Mouse (Mus musculus): Measurements from ENCODE around the gene Cd4. TPM values are rescaled to one million over a fixed set of nuclear protein-coding genes. Genes with fewer than 3 reads are reported as not detected.
"Not testable (repeated sequence)": the region's sequence is repeated elsewhere in the genome, so short reads cannot be mapped to it uniquely, and the experiment has no call there.

Cd4 gene
- polyA plus RNA-seq, 1 experiment from 2014 or later = 0.19 TPM

GRCm38 (mm10) chr6:124900801-124901480, 12.9 kb upstream of the Cd4 start:
- ATAC-seq (ENCODE audit: low FRiP score) (no peak), DNase-seq (ENCODE audit: low spot score) (no peak)
- Histone ChIP-seq H3K4me1 (replicated peaks; ENCODE audit: control insufficient read depth, insufficient read depth, low read length) (peaks cover 2% of the 10 kb centered on the region; the same call in 1 of the 2 replicates), H3K4me2 (replicated peaks; ENCODE audit: low read depth, low read length) (no peak overlapping the region), H3K9ac (ENCODE audit: low read depth, low read length) (no peak overlapping the region), H3K4me3 (ENCODE audit: low read depth, low read length) (no peak overlapping the region), H3K36me3 (ENCODE audit: control insufficient read depth, insufficient read depth, low read length) (no peaks in the 10 kb centered on the region), H3K27ac (ENCODE audit: low read depth, low read length) (no peak overlapping the region), H3K27me3 (ENCODE audit: control insufficient read depth, insufficient read depth, low read length) (no peaks in the 10 kb centered on the region), H3K9me3 (ENCODE audit: control insufficient read depth, low read length) (no peaks in the 10 kb centered on the region)
- WGBS = 56% methylated on average over 10 of the region's 10 CpGs

GRCm38 (mm10) chr6:124900056-124900800, 12.2 kb upstream of the Cd4 start:
- H3K27me3 ChIP-seq (ENCODE audit: control insufficient read depth, insufficient read depth, low read length) = no peaks in the 10 kb centered on the region
- 62% methylated on average over 8 of the region's 8 CpGs for WGBS
- H3K9me3 ChIP-seq (ENCODE audit: control insufficient read depth, low read length) = no peaks in the 10 kb centered on the region
- peaks cover under 1% of the 10 kb centered on the region; the same call in 1 of the 2 replicates for H3K4me1 ChIP-seq (replicated peaks; ENCODE audit: control insufficient read depth, insufficient read depth, low read length)
- H3K27ac ChIP-seq (ENCODE audit: low read depth, low read length) = no peak overlapping the region
- H3K4me2 ChIP-seq (replicated peaks; ENCODE audit: low read depth, low read length) = no peak overlapping the region
- no peaks in the 10 kb centered on the region for H3K36me3 ChIP-seq (ENCODE audit: control insufficient read depth, insufficient read depth, low read length)
- no peak for DNase-seq (ENCODE audit: low spot score)
- ATAC-seq (ENCODE audit: low FRiP score) = no peak
- H3K4me3 ChIP-seq (ENCODE audit: low read depth, low read length) = no peak overlapping the region
- H3K9ac ChIP-seq (ENCODE audit: low read depth, low read length) = no peak overlapping the region

- DNase-seq (ENCODE audit: low spot score) (no peak), ATAC-seq (ENCODE audit: low FRiP score) (no peak)
- Histone ChIP-seq H3K4me1 (replicated peaks; ENCODE audit: control insufficient read depth, insufficient read depth, low read length) (no peaks in the 10 kb centered on the region), H3K36me3 (ENCODE audit: control insufficient read depth, insufficient read depth, low read length) (no peaks in the 10 kb centered on the region), H3K4me2 (replicated peaks; ENCODE audit: low read depth, low read length) (no peak overlapping the region), H3K9me3 (ENCODE audit: control insufficient read depth, low read length) (no peaks in the 10 kb centered on the region), H3K27ac (ENCODE audit: low read depth, low read length) (no peak overlapping the region), H3K9ac (ENCODE audit: low read depth, low read length) (no peak overlapping the region), H3K4me3 (ENCODE audit: low read depth, low read length) (no peak overlapping the region), H3K27me3 (ENCODE audit: control insufficient read depth, insufficient read depth, low read length) (no peaks in the 10 kb centered on the region)
- WGBS = 56% methylated on average over 3 of the region's 3 CpGs
These were observed 10.3 kb upstream of the Cd4 start for GRCm38 (mm10) chr6:124898359-124898758.

- H3K27me3 ChIP-seq (ENCODE audit: control insufficient read depth, insufficient read depth, low read length); H3K9ac ChIP-seq (ENCODE audit: low read depth, low read length): not testable (repeated sequence)
These were observed 6.1 kb upstream of the Cd4 start for GRCm38 (mm10) chr6:124894113-124894512.

DNA sequence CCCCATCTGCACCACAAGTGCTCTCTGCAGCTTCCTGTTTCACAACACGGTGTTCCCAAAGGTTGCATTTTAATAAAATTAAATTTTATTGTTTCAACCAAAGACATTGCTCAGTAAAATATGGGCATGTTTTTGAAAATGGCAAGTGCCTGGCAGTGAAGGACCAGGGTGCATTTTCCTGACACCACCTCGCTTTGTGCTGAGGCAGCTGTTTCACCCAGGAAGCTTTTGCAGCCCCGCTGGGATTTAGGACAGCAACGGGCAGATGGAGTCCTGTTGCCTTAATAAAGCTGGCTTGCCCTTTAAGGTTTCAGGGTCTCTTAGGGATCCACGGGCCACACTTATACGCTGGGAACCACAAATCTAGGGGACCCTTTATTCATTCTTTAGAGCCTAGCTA, 3.0 kb upstream of the Cd4 start:
- Histone ChIP-seq H3K27ac (ENCODE audit: low read depth, low read length) (no peak overlapping the region), H3K27me3 (ENCODE audit: control insufficient read depth, insufficient read depth, low read length) (no peaks in the 10 kb centered on the region), H3K4me2 (replicated peaks; ENCODE audit: low read depth, low read length) (no peak overlapping the region), H3K4me1 (replicated peaks; ENCODE audit: control insufficient read depth, insufficient read depth, low read length) (no peaks in the 10 kb centered on the region), H3K4me3 (ENCODE audit: low read depth, low read length) (no peak overlapping the region), H3K9me3 (ENCODE audit: control insufficient read depth, low read length) (no peaks in the 10 kb centered on the region), H3K36me3 (ENCODE audit: control insufficient read depth, insufficient read depth, low read length) (no peaks in the 10 kb centered on the region), H3K9ac (ENCODE audit: low read depth, low read length) (no peak overlapping the region)
- WGBS = 72% methylated on average over 6 of the region's 6 CpGs
- ATAC-seq (ENCODE audit: low FRiP score) (no peak), DNase-seq (ENCODE audit: low spot score) (no peak)

More at GRCm38 (mm10) chr6:124894113-124894512, 6.1 kb upstream of the Cd4 start:
- DNase-seq (ENCODE audit: low spot score); ATAC-seq (ENCODE audit: low FRiP score); H3K27ac ChIP-seq (ENCODE audit: low read depth, low read length); H3K4me3 ChIP-seq (ENCODE audit: low read depth, low read length); H3K4me1 ChIP-seq (replicated peaks; ENCODE audit: control insufficient read depth, insufficient read depth, low read length); H3K4me2 ChIP-seq (replicated peaks; ENCODE audit: low read depth, low read length); H3K9me3 ChIP-seq (ENCODE audit: control insufficient read depth, low read length); H3K36me3 ChIP-seq (ENCODE audit: control insufficient read depth, insufficient read depth, low read length): not testable (repeated sequence)
- WGBS = 88% methylated on average over 2 of the region's 2 CpGs

DNA sequence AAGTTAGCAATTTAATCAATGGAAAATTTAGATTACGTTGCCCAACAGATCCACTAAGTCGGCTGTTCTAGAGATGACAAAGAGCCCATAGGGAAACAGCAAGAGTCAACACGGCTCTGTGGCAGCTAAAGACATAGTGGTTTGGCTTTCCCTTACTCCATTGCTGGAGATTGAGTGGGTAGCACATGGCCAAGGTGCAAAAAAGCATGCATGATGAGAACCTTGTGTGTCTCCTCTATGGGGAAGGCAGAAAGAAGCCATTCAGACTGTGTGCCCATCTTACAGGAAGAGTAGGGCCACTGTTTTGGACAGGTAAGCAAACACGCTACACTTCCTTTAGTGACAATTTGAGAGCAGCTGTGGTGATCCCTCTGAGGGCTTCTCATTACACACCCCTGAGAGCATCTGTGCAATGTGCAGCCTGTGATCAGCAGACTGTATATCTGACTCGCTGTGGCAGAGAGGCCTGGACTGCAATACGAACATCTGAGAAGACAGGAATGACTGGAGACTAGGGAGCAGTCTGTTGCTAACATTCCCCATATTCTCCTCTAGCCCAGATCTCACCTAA, 619 bp upstream of the Cd4 start:
- Histone ChIP-seq H3K27ac (ENCODE audit: low read depth, low read length) (no peak overlapping the region), H3K36me3 (ENCODE audit: control insufficient read depth, insufficient read depth, low read length) (no peaks in the 10 kb centered on the region), H3K9ac (ENCODE audit: low read depth, low read length) (no peak overlapping the region), H3K4me3 (ENCODE audit: low read depth, low read length) (no peak overlapping the region), H3K4me2 (replicated peaks; ENCODE audit: low read depth, low read length) (no peak overlapping the region), H3K4me1 (replicated peaks; ENCODE audit: control insufficient read depth, insufficient read depth, low read length) (no peaks in the 10 kb centered on the region), H3K27me3 (ENCODE audit: control insufficient read depth, insufficient read depth, low read length) (no peaks in the 10 kb centered on the region), H3K9me3 (ENCODE audit: control insufficient read depth, low read length) (no peaks in the 10 kb centered on the region)
- 91% methylated on average over 6 of the region's 6 CpGs for WGBS
- ATAC-seq (ENCODE audit: low FRiP score) (no peak), DNase-seq (ENCODE audit: low spot score) (no peak)

DNA sequence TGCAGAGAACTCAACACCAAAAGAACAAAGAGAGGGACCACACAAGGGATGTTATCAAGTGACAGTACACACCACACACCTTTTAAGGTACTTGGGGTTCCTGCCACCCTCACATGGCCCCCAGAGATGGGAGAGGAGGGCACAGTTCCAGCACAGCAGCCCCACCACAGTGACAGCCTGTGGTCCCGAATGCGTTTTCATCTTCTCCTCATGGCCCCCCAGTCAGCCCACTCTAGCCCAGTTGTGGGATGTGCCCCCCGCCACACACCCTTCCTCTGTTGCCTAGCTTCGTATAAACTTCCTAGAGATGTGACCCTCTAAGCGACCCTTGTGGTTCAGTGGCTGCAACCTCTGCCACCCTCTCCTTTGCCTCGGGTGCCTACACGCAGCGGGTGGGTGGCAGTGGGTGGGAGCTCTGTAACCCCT, 2.1 kb downstream of the Cd4 start:
- DNase-seq (ENCODE audit: low spot score) (no peak), ATAC-seq (ENCODE audit: low FRiP score) (no peak)
- Histone ChIP-seq H3K36me3 (ENCODE audit: control insufficient read depth, insufficient read depth, low read length) (no peaks in the 10 kb centered on the region), H3K4me2 (replicated peaks; ENCODE audit: low read depth, low read length) (no peak overlapping the region), H3K4me1 (replicated peaks; ENCODE audit: control insufficient read depth, insufficient read depth, low read length) (no peaks in the 10 kb centered on the region), H3K9me3 (ENCODE audit: control insufficient read depth, low read length) (no peaks in the 10 kb centered on the region), H3K4me3 (ENCODE audit: low read depth, low read length) (no peak overlapping the region), H3K9ac (ENCODE audit: low read depth, low read length) (no peak overlapping the region), H3K27me3 (ENCODE audit: control insufficient read depth, insufficient read depth, low read length) (no peaks in the 10 kb centered on the region), H3K27ac (ENCODE audit: low read depth, low read length) (no peak overlapping the region)
- 87% methylated on average over 8 of the region's 8 CpGs for WGBS

DNA sequence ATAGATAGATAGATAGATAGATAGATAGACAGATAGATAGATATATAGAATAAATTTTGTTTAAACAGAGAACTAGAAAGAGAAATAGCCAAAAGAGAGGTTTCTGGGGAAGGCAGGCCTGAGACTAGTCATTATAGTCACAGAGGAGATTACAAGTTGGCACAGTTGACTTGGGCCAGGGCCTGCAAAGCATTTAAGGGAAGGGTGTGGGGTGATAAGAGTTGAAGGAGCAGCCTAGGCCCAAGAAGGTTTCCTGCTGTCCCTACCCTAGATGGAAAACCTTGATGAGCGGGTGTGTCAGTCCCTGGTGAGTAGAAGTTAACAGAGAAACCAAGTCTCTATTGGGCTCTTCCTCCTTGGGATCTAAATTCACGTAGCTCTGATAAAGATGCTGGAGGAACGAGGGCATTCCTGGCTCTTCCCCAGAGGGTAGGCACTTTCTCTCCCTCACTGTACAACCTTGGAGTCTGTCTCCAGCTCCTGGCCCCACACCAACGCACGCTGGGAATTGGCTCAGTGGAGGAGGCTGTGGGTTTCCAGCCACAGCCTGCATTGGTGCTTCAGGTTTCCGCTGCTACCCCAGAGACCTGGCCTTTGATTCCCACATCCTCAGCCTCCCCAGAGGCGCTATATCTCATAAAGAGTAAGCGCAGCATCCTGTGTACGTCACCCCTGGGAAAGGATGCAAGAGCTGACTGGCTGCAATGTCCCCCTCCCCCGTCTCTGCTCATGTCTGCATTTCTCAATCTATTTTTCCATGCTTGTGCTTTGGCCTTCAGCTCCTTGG, 3.1 kb downstream of the Cd4 start:
- Histone ChIP-seq H3K4me1 (replicated peaks; ENCODE audit: control insufficient read depth, insufficient read depth, low read length) (no peaks in the 10 kb centered on the region), H3K9me3 (ENCODE audit: control insufficient read depth, low read length) (no peaks in the 10 kb centered on the region), H3K4me3 (ENCODE audit: low read depth, low read length) (no peak overlapping the region), H3K27ac (ENCODE audit: low read depth, low read length) (no peak overlapping the region), H3K4me2 (replicated peaks; ENCODE audit: low read depth, low read length) (no peak overlapping the region), H3K27me3 (ENCODE audit: control insufficient read depth, insufficient read depth, low read length) (no peaks in the 10 kb centered on the region), H3K9ac (ENCODE audit: low read depth, low read length) (no peak overlapping the region), H3K36me3 (ENCODE audit: control insufficient read depth, insufficient read depth, low read length) (no peaks in the 10 kb centered on the region)
- ATAC-seq (ENCODE audit: low FRiP score) (no peak), DNase-seq (ENCODE audit: low spot score) (no peak)
- WGBS = 75% methylated on average over 10 of the region's 10 CpGs

All from hindbrain, embryonic 11.5 days (tissue).